Mouse (Mus musculus) hindlimb bud, embryonic 11.5 days (tissue): ENCODE data around the gene Ndel1.
"Not testable (repeated sequence)": the region's sequence is repeated elsewhere in the genome, so short reads cannot be mapped to it uniquely, and the experiment has no call there.

Source experiments
- DNase-seq: peaks from one replicate; pipeline ENCODE4 v3.0.0-alpha.2; 2012; ENCODE audit warnings: low read depth, low spot score; ENCODE audit errors: extremely low spot score

Gene Ndel1

GRCm38 (mm10) chr11:68852486-68852901, 19.2 kb downstream of the Ndel1 start:
- DNase-seq: no peak

DNA sequence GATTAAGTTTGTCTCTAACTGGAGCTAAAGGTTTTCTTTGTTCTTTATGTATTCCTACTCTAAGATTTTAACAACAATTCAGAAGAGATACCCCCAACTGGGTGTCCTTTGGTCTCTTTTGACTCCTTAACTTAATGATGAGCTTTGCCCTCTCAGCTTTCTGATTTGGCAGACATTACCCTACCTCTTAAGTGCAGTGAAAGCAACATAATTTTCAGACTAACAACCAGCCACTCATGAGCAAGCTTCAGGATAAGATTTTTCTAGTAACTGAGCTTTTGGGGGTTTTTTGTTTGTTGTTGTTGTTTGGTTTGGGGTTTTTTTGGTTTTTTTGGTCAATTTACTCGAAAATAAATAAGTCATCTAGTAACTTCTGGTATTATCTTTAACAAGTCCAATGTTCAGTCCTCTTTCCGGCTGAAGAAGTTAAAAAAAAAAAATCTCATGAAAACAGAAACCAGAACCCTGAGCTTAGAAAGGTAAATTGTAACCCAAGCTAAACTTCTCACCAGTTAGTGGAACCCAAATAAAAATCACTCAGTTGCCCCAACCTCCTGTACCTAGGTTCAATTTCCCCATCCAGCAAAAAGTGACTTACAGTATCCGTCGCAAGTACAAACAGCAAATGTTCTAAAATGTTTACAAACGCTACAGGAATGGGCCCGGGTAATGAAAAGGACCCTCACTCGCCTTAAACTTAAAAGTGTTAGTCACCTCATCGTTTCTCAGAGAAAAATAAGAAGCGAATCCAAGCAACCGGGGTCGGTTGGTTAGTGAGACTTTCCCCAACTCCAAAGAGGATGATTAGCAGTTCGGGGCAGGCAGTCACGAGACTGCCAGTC, 19.8 kb downstream of the Ndel1 start:
- no peak for DNase-seq

- no peak for DNase-seq
These were observed 20.8 kb downstream of the Ndel1 start for GRCm38 (mm10) chr11:68850862-68851261.

DNA sequence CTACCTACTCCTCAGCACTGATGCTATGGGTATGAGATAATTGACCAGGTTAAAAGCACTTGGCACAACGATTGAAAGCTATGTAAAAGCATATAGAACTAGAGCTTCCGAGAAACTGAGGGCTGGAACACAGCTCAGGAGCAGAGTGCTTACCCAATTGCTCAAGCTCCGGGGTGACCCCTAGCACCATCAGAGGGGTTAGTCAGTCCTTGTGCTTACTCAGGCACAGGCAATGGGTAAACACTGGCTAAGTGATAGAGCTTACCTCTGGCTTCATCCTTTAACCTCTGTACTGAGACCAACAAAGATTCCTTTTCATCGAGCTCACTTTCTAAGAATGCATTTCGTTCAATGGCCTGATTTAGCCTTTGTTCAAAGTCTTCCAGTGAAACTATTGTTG, 32.1 kb downstream of the Ndel1 start:
- DNase-seq: no peak

DNA sequence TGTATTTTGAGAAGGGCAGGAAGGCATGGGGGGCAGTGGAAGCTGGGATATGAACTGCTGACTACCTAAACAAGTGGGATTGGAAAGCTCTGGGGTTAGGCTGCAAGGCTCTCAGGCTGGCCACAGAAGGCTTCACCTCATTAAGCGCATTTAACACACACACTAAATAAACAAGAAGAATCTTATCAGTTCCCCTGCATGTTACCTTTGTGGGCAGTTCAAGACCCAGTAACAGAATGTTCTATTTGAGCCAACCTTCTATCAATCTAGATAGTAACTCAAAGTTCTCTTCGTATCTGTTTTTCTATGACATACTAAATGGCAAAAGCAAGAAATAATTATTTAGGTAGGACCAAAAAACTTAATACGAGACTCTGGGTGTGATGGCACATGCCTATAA, 36.6 kb downstream of the Ndel1 start:
- DNase-seq: no peak

GRCm38 (mm10) chr11:68833593-68833992, 38.1 kb downstream of the Ndel1 start:
- no peak for DNase-seq

GRCm38 (mm10) chr11:68832793-68833192, 38.9 kb downstream of the Ndel1 start:
- DNase-seq: no peak

DNA sequence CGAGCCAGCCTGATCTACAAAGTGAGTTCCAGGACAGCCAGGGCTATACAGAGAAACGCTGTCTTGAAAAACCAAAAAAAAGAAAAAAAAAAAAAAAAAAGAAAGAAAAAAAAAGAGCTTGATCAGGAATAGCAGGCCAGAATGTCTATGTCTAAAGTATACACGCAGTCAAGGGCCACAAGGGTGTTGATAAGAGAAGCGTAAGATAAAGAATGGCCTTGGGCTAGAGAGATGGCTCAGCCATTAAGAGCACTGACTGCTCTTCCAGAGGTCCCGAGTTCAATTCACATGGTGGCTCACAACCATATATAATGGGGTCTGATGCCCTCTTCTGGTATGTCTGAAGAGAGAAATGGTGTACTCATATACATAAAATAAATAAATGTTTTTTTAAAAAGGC, 40.1 kb downstream of the Ndel1 start:
- not testable (repeated sequence) for DNase-seq

- no peak for DNase-seq
These were observed 44.9 kb downstream of the Ndel1 start for GRCm38 (mm10) chr11:68826735-68827134.

- no peak for DNase-seq
These were observed 49.3 kb downstream of the Ndel1 start for GRCm38 (mm10) chr11:68822326-68822725.

DNA sequence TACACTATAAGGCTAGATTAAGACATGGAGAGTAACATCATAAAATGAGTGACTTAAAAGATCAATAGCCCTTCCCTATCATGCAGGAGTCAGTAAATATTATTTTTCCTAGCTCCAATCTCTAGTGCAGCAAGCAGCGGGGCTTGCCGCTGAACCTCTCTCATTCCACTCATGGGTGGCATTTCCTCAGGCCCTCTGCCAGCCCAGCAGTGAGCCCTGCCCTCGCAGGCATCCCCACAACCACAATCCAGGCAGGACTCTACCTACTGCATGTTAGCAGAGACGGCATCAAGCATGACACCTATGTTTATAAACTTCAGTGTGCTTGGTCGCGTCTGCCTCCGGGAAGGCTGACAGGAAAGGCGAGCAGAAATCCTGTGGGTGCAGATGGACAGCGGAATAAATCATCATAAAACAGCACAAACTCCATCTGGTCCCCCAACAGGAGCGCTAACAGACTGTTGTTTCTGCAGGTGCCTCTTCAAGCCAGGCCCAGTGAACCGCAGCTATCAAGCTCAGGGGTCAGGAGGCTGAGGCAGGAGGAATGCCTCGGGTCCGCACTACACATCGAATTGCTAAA, 52.3 kb downstream of the Ndel1 start:
- DNase-seq: no peak

GRCm38 (mm10) chr11:68818416-68818815, 53.2 kb downstream of the Ndel1 start:
- no peak for DNase-seq

- DNase-seq: no peak
These were observed 59.6 kb downstream of the Ndel1 start for GRCm38 (mm10) chr11:68811881-68812577.

- peak; percentile 20 for DNase-seq
These were observed 63.9 kb downstream of the Ndel1 start for GRCm38 (mm10) chr11:68807787-68808186.

- DNase-seq: no peak
These were observed 66.5 kb downstream of the Ndel1 start for GRCm38 (mm10) chr11:68805148-68805547.

DNA sequence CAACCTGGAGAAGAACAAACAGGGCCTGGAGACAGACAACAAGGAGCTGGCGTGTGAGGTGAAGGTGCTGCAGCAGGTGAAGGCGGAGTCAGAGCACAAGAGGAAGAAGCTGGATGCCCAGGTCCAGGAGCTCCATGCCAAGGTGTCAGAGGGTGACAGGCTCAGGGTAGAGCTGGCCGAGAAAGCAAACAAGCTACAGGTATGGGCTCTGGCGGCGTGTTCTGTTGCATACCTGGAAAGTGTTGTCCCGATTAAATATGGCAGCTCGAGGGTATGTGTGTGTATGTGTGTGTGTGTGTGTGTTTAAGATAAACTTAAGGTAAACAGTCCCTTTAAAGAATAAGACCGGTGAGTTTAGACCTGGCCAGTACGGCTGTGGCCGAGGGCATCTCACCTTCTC, 73.4 kb downstream of the Ndel1 start:
- no peak for DNase-seq

- no peak for DNase-seq
These were observed 79.9 kb downstream of the Ndel1 start for GRCm38 (mm10) chr11:68791794-68792193.

DNA sequence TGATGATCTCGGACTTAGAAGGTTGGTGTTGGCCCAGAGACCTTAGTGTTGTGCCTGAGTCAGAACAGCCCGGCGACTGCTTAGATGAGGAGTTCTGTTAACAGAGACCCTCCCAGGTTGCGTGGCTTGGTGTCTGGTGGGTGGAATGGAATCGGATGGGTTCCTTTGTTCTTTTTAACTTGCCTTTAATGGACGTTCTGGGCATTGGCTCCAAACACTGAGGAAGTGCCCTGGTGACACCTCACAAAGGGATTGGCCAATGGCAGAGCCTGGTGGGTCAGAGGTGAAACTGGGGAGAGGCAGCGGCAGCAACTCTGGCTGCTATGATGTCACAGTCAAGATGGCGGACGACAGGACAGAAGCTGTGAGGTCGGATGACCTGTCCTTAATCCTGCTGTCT, 80.9 kb downstream of the Ndel1 start:
- no peak for DNase-seq

DNA sequence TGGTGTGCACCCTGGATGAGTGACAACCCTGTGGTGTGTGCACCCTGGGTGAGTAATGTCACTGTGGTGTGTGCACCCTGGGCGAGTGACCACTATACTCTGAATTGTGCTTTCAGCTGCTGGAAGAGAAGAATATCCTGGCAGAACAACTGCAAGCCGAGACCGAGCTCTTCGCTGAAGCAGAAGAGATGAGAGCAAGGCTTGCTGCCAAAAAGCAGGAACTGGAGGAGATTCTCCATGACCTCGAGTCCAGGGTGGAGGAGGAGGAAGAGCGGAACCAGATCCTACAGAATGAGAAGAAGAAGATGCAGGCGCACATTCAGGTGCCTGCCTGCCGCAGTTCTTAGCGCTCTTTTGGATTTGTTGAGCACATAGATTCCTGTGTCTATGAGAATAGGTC, 84.4 kb downstream of the Ndel1 start:
- DNase-seq: no peak

GRCm38 (mm10) chr11:68785813-68786212, 85.8 kb downstream of the Ndel1 start:
- DNase-seq: no peak

DNA sequence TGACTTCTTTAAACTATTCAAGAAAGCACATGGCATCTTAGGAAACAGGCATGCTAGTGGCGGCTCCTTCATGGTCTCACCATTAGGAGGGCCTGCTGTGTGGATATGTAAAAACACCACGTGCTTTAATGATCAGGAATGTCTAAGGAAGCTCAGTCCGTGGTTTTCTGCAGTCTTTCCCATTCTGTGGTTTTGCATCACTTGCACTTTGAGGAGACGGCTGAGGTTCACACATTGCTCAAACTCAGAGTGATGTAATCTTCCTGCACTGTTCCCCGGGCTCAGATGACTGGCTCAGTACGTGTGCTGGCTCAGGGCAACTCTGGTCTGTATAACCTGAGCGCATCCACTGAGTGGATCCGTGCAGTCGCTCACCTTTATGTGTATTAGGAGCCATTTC, 89.3 kb downstream of the Ndel1 start:
- no peak for DNase-seq
